Mouse (Mus musculus) intestine, embryonic 14.5 days (tissue): ENCODE measurements around the gene Mnt. TPM values are rescaled to one million over a fixed set of nuclear protein-coding genes. Genes with fewer than 3 reads are reported as not detected.

Experiments
- ATAC-seq: fragments of 200-750 bp; cut with Nextera tagmentation; replicated peaks from 2 replicates; pipeline ENCODE4 v1.8.0; 2017; ENCODE audit warnings: low read depth, moderate number of reproducible peaks, moderate TSS enrichment, moderate library complexity; ENCODE audit not compliant: low FRiP score, low TSS enrichment
- DNase-seq: peaks from one replicate; pipeline ENCODE4 v3.0.0-alpha.2; 2018; ENCODE audit warnings: low spot score
- H3K27ac ChIP-seq: fragments of 300-500 bp; sonication (generic); 2 replicates; pipeline ENCODE4 v1.5.1; 2014; ENCODE audit warnings: low read depth, mild to moderate bottlenecking, control low read depth
- H3K27me3 ChIP-seq: fragments of 300-500 bp; sonication (generic); replicated peaks from 2 replicates; pipeline ENCODE4 v1.6.1; 2014; ENCODE audit warnings: low read length, control low read depth; ENCODE audit not compliant: control insufficient read depth, insufficient read depth
- H3K36me3 ChIP-seq: fragments of 300-500 bp; sonication (generic); 2 replicates; pipeline ENCODE4 v1.6.1; 2014; ENCODE audit warnings: low read length, control low read depth; ENCODE audit not compliant: control insufficient read depth, insufficient read depth
- H3K4me1 ChIP-seq: fragments of 300-500 bp; sonication (generic); replicated peaks from 2 replicates; pipeline ENCODE4 v1.6.1; 2014; ENCODE audit warnings: low read length, control low read depth, mixed read lengths; ENCODE audit not compliant: control insufficient read depth, insufficient read depth
- H3K4me2 ChIP-seq: fragments of 300-500 bp; sonication (generic); 2 replicates; pipeline ENCODE4 v1.6.1; 2014; ENCODE audit warnings: low read length
- H3K4me3 ChIP-seq: fragments of 300-500 bp; sonication (generic); 2 replicates; pipeline ENCODE4 v1.5.1; 2014; ENCODE audit warnings: low read depth, low read length, control low read depth, mixed read lengths
- H3K9ac ChIP-seq: fragments of 300-500 bp; sonication (generic); 2 replicates; pipeline ENCODE4 v1.6.1; 2014; ENCODE audit warnings: mild to moderate bottlenecking, low read length
- H3K9me3 ChIP-seq: fragments of 300-500 bp; sonication (generic); 2 replicates; pipeline ENCODE4 v1.6.1; 2016; ENCODE audit warnings: low read length, control low read depth; ENCODE audit not compliant: control insufficient read depth
- WGBS: fragments of 180-500 bp; shearing (Covaris S2); extraction: QIAGEN DNeasy Blood & Tissue Kit; methylation state at CpG from one replicate; pipeline ENCODE4 v1.1.7; 2014; 5-methylcytosine and 5-hydroxymethylcytosine counted together
- polyA plus RNA-seq: library from polyadenylated mRNA; unstranded; fragments of >200 nt; fragmentation: Nextera tagmentation; extraction: Ambion mirVana; gene quantifications from 2 replicates; pipeline ENCODE4 v1.2.1, GENCODE M21; 2014

The Mnt gene
- polyA plus RNA-seq, 1 experiment from 2014 or later, result 5.5 TPM

- no peaks in the 10 kb centered on the region for H3K9me3 ChIP-seq
- no peak overlapping the region for H3K9ac ChIP-seq
- no peak overlapping the region for H3K27ac ChIP-seq
- no peak overlapping the region for H3K4me2 ChIP-seq
- no peak overlapping the region for H3K4me3 ChIP-seq
- WGBS, result 25% methylated on average over 2 of the region's 2 CpGs
- 0 out of 2 replicates have a peak, but pooled peaks cover 4% of the 10 kb centered on the region for H3K27me3 ChIP-seq
- ATAC-seq, result no peak
- H3K36me3 ChIP-seq, result no peaks in the 10 kb centered on the region
- no peak for DNase-seq
- H3K4me1 ChIP-seq, result peaks cover 12% of the 10 kb centered on the region
Observed at GRCm38 (mm10) chr11:74828404-74828931, 2.3 kb upstream of the Mnt start.

GRCm38 (mm10) chr11:74828965-74829550 is 1.7 kb upstream of the Mnt start:
- Histone ChIP-seq H3K27me3 (0 out of 2 replicates have a peak, but pooled peaks cover 4% of the 10 kb centered on the region), H3K4me3 (peak overlapping the region; percentile 77), H3K36me3 (no peaks in the 10 kb centered on the region), H3K9me3 (no peaks in the 10 kb centered on the region), H3K4me1 (peaks cover 16% of the 10 kb centered on the region), H3K27ac (no peak overlapping the region), H3K9ac (peak overlapping the region; percentile 42; the same call in 1 of the 2 replicates), H3K4me2 (peak overlapping the region; percentile 90)
- ATAC-seq (no peak), DNase-seq (no peak)
- 19% methylated on average over 11 of the region's 11 CpGs for WGBS

GRCm38 (mm10) chr11:74829812-74830211 is 908 bp upstream of the Mnt start:
- Histone ChIP-seq H3K36me3 (no peaks in the 10 kb centered on the region), H3K4me2 (peak overlapping the region; percentile 90), H3K4me1 (peaks cover 16% of the 10 kb centered on the region), H3K27ac (peak overlapping the region; percentile 96), H3K27me3 (0 out of 2 replicates have a peak, but pooled peaks cover 4% of the 10 kb centered on the region), H3K4me3 (peak overlapping the region; percentile 77), H3K9ac (peak overlapping the region; percentile 42), H3K9me3 (no peaks in the 10 kb centered on the region)
- DNase-seq (peak; percentile 88), ATAC-seq (peak; percentile 20)
- whole genome bisulfite sequencing, result 0% methylated on average over 20 of the region's 20 CpGs

- peak overlapping the region; percentile 80 for H3K9ac ChIP-seq
- ATAC-seq (no peak), DNase-seq (peak; percentile 78)
- no peaks in the 10 kb centered on the region for H3K36me3 ChIP-seq
- no peaks in the 10 kb centered on the region for H3K9me3 ChIP-seq
- H3K27me3 ChIP-seq, result 0 out of 2 replicates have a peak, but pooled peaks cover 4% of the 10 kb centered on the region
- peak overlapping the region; percentile 96 for H3K27ac ChIP-seq
- H3K4me2 ChIP-seq, result peak overlapping the region; percentile 90
- 0% methylated on average over 35 of the region's 35 CpGs for WGBS
- peak overlapping the region; percentile 77 for H3K4me3 ChIP-seq
- peaks cover 16% of the 10 kb centered on the region for H3K4me1 ChIP-seq
Observed at GRCm38 (mm10) chr11:74831191-74831605, 478 bp downstream of the Mnt start.

- DNase-seq, result peak; percentile 99
- Histone ChIP-seq H3K27me3 (0 out of 2 replicates have a peak, but pooled peaks cover 4% of the 10 kb centered on the region), H3K9me3 (no peaks in the 10 kb centered on the region), H3K36me3 (no peaks in the 10 kb centered on the region), H3K4me1 (peaks cover 16% of the 10 kb centered on the region), H3K27ac (peak overlapping the region; percentile 96), H3K4me2 (peak overlapping the region; percentile 90), H3K4me3 (peak overlapping the region; percentile 77), H3K9ac (peak overlapping the region; percentile 80)
- WGBS, result under 1% methylated on average over 61 of the region's 61 CpGs
- peak; percentile 84 for ATAC-seq
Observed at GRCm38 (mm10) chr11:74831606-74832451, 1.1 kb downstream of the Mnt start.

- Histone ChIP-seq H3K4me2 (peak overlapping the region; percentile 90), H3K27me3 (0 out of 2 replicates have a peak, but pooled peaks cover 4% of the 10 kb centered on the region), H3K9ac (peak overlapping the region; percentile 58), H3K4me1 (peaks cover 22% of the 10 kb centered on the region), H3K4me3 (peak overlapping the region; percentile 77), H3K36me3 (no peaks in the 10 kb centered on the region), H3K9me3 (no peaks in the 10 kb centered on the region), H3K27ac (peak overlapping the region; percentile 96)
- WGBS, result 4% methylated on average over 26 of the region's 26 CpGs
- DNase-seq (peak; percentile 80), ATAC-seq (no peak)
Observed at GRCm38 (mm10) chr11:74832503-74833143, 1.9 kb downstream of the Mnt start.

GRCm38 (mm10) chr11:74833536-74834358 is 3.0 kb downstream of the Mnt start:
- Histone ChIP-seq H3K27ac (no peak overlapping the region), H3K4me3 (0 out of 2 replicates have a peak overlapping the region, but pooled peaks have one; percentile 77), H3K9me3 (no peaks in the 10 kb centered on the region), H3K9ac (no peak overlapping the region), H3K36me3 (no peaks in the 10 kb centered on the region), H3K27me3 (0 out of 2 replicates have a peak, but pooled peaks cover under 1% of the 10 kb centered on the region), H3K4me1 (peaks cover 22% of the 10 kb centered on the region), H3K4me2 (peak overlapping the region; percentile 90)
- DNase-seq (no peak), ATAC-seq (no peak)
- WGBS, result 76% methylated on average over 8 of the region's 8 CpGs

- Histone ChIP-seq H3K36me3 (no peaks in the 10 kb centered on the region), H3K4me3 (no peak overlapping the region), H3K27ac (peak overlapping the region; percentile 8; the same call in 1 of the 2 replicates), H3K27me3 (no peaks in the 10 kb centered on the region), H3K9me3 (no peaks in the 10 kb centered on the region), H3K9ac (no peak overlapping the region), H3K4me2 (no peak overlapping the region), H3K4me1 (peaks cover 25% of the 10 kb centered on the region)
- DNase-seq (no peak), ATAC-seq (no peak)
- WGBS, result 65% methylated on average over 1 of the region's 1 CpGs
Observed at GRCm38 (mm10) chr11:74834359-74834638, 3.6 kb downstream of the Mnt start.
